Mouse (Mus musculus): ENCODE measurements around the gene Rnf167. TPM values are rescaled to one million over a fixed set of nuclear protein-coding genes. Genes with fewer than 3 reads are reported as not detected.

Gene Rnf167
- polyA plus RNA-seq, 1 experiment from 2014 or later: 114 TPM

DNA sequence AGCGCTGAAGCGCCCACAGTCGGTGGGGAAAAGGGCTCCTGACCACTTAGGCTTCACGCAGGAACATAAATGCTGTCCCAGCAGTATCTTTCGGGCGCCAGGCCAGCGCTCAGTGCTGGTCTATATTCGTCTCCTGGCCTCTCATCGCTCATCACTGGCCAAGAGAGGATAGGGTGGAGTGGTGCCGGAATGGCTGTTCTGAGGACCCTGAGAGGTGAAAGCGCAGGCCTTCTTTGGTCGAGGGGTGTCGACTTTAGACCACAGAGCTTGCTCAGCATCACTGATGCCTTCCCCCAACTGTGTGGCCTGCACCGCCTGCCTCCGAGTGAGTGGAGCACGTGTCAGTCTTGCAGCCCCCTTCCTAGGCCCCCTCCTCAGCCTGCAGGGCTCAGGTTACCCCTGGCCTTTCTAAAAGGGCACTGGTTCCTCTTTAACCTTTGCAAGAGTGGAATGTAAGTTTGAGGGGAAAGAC, 9.5 kb downstream of the Rnf167 start:
- Histone ChIP-seq H3K9ac (ENCODE audit: low read depth, low read length) (peak overlapping the region; percentile 100), H3K36me3 (ENCODE audit: control insufficient read depth, insufficient read depth, low read length) (peaks cover 13% of the 10 kb centered on the region), H3K4me2 (peak overlapping the region; percentile 92), H3K4me3 (ENCODE audit: low read depth, low read length) (peak overlapping the region; percentile 100), H3K27me3 (replicated peaks; ENCODE audit: control insufficient read depth, insufficient read depth, low read length) (no peaks in the 10 kb centered on the region), H3K9me3 (ENCODE audit: control insufficient read depth, low read length) (no peaks in the 10 kb centered on the region), H3K27ac (ENCODE audit: low read depth, low read length) (peak overlapping the region; percentile 100), H3K4me1 (replicated peaks; ENCODE audit: control insufficient read depth, insufficient read depth, low read length) (peaks cover 44% of the 10 kb centered on the region)
- ATAC-seq (replicated peaks; ENCODE audit: low FRiP score) (no peak), DNase-seq (ENCODE audit: low spot score) (no peak)
- WGBS: 11% methylated on average over 16 of the region's 16 CpGs

- Histone ChIP-seq H3K9ac (ENCODE audit: low read depth, low read length) (peak within 1 kb of the TSS; percentile 100), H3K4me2 (peak within 1 kb of the TSS; percentile 92), H3K36me3 (ENCODE audit: control insufficient read depth, insufficient read depth, low read length) (peaks cover 11% of the 10 kb centered on the region), H3K4me1 (replicated peaks; ENCODE audit: control insufficient read depth, insufficient read depth, low read length) (peaks cover 40% of the 10 kb centered on the region), H3K9me3 (ENCODE audit: control insufficient read depth, low read length) (no peaks in the 10 kb centered on the region), H3K27ac (ENCODE audit: low read depth, low read length) (peak within 1 kb of the TSS; percentile 100), H3K27me3 (replicated peaks; ENCODE audit: control insufficient read depth, insufficient read depth, low read length) (no peaks in the 10 kb centered on the region), H3K4me3 (ENCODE audit: low read depth, low read length) (peak within 1 kb of the TSS; percentile 100)
- WGBS: 8% methylated on average over 3 of the region's 3 CpGs
- DNase-seq (ENCODE audit: low spot score) (no peak), ATAC-seq (replicated peaks; ENCODE audit: low FRiP score) (no peak)
Observed at GRCm38 (mm10) chr11:70656964-70657363, 9.9 kb downstream of the Rnf167 start, which contains the start of gene Eno3. Gene Eno3, plus strand, starts transcription at chr11:70657202.

DNA sequence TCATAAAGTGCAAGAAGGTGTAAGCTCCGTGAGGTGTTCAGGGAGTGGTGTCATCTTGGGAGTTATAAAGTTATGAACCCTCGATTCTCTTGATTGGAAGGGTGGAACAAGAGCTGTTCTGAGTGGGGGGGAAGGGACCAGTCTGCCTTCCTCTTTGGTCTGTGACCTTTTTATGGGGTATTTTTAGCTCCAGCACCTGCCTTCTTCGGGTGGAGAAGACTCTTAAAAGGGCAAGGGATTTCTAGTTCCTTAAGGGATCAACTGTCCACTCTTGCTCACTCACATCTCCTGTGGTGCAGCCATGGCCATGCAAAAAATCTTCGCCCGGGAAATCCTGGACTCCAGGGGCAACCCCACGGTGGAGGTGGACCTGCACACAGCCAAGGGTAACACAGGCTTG, 10.5 kb downstream of the Rnf167 start:
- H3K4me1 ChIP-seq (replicated peaks; ENCODE audit: control insufficient read depth, insufficient read depth, low read length): peaks cover 34% of the 10 kb centered on the region
- no peaks in the 10 kb centered on the region for H3K9me3 ChIP-seq (ENCODE audit: control insufficient read depth, low read length)
- no peak for DNase-seq (ENCODE audit: low spot score)
- no peak for ATAC-seq (replicated peaks; ENCODE audit: low FRiP score)
- WGBS: 42% methylated on average over 6 of the region's 6 CpGs
- H3K27me3 ChIP-seq (replicated peaks; ENCODE audit: control insufficient read depth, insufficient read depth, low read length): no peaks in the 10 kb centered on the region
- peak overlapping the region; percentile 92 for H3K4me2 ChIP-seq
- no peak overlapping the region for H3K4me3 ChIP-seq (ENCODE audit: low read depth, low read length)
- peaks cover 6% of the 10 kb centered on the region for H3K36me3 ChIP-seq (ENCODE audit: control insufficient read depth, insufficient read depth, low read length)
- peak overlapping the region; percentile 100 for H3K27ac ChIP-seq (ENCODE audit: low read depth, low read length)
- H3K9ac ChIP-seq (ENCODE audit: low read depth, low read length): 0 out of 2 replicates have a peak overlapping the region, but pooled peaks have one; percentile 25

GRCm38 (mm10) chr11:70657991-70658390, 11.0 kb downstream of the Rnf167 start:
- Histone ChIP-seq H3K4me3 (ENCODE audit: low read depth, low read length) (no peak overlapping the region), H3K27ac (ENCODE audit: low read depth, low read length) (no peak overlapping the region), H3K4me1 (replicated peaks; ENCODE audit: control insufficient read depth, insufficient read depth, low read length) (peaks cover 30% of the 10 kb centered on the region), H3K4me2 (peak overlapping the region; percentile 92), H3K9ac (ENCODE audit: low read depth, low read length) (0 out of 2 replicates have a peak overlapping the region, but pooled peaks have one; percentile 25), H3K36me3 (ENCODE audit: control insufficient read depth, insufficient read depth, low read length) (peaks cover 5% of the 10 kb centered on the region), H3K9me3 (ENCODE audit: control insufficient read depth, low read length) (no peaks in the 10 kb centered on the region), H3K27me3 (replicated peaks; ENCODE audit: control insufficient read depth, insufficient read depth, low read length) (no peaks in the 10 kb centered on the region)
- no peak for DNase-seq (ENCODE audit: low spot score)
- WGBS: 59% methylated on average over 9 of the region's 9 CpGs
- ATAC-seq (replicated peaks; ENCODE audit: low FRiP score): no peak

- Histone ChIP-seq H3K36me3 (ENCODE audit: control insufficient read depth, insufficient read depth, low read length) (peaks cover 8% of the 10 kb centered on the region), H3K9ac (ENCODE audit: low read depth, low read length) (0 out of 2 replicates have a peak overlapping the region, but pooled peaks have one; percentile 26), H3K27ac (ENCODE audit: low read depth, low read length) (no peak overlapping the region; the same call in 1 of the 2 replicates), H3K4me2 (no peak overlapping the region; the same call in 1 of the 2 replicates), H3K4me3 (ENCODE audit: low read depth, low read length) (no peak overlapping the region), H3K9me3 (ENCODE audit: control insufficient read depth, low read length) (no peaks in the 10 kb centered on the region), H3K27me3 (replicated peaks; ENCODE audit: control insufficient read depth, insufficient read depth, low read length) (no peaks in the 10 kb centered on the region), H3K4me1 (replicated peaks; ENCODE audit: control insufficient read depth, insufficient read depth, low read length) (peaks cover 30% of the 10 kb centered on the region)
- WGBS: 75% methylated on average over 5 of the region's 5 CpGs
- no peak for ATAC-seq (replicated peaks; ENCODE audit: low FRiP score)
- no peak for DNase-seq (ENCODE audit: low spot score)
Observed at GRCm38 (mm10) chr11:70658521-70658920, 11.5 kb downstream of the Rnf167 start.

DNA sequence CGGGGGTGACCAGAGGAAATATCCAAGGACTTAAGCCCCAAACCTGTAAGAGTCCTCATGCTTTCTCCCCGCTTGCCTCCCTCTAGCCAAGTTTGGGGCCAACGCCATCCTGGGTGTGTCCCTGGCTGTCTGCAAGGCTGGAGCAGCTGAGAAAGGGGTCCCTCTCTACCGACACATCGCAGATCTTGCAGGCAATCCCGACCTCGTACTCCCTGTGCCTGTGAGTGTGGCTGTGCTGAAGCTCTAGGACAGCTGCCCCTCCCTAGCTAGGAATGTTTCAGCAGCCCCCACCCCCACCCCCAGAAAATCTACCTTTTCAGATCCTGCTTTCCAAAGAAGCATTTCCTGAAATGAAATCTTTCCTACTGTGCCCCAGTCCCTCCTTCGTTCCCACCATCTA, 11.9 kb downstream of the Rnf167 start:
- Histone ChIP-seq H3K27me3 (replicated peaks; ENCODE audit: control insufficient read depth, insufficient read depth, low read length) (no peaks in the 10 kb centered on the region), H3K4me1 (replicated peaks; ENCODE audit: control insufficient read depth, insufficient read depth, low read length) (peaks cover 30% of the 10 kb centered on the region), H3K36me3 (ENCODE audit: control insufficient read depth, insufficient read depth, low read length) (peaks cover 12% of the 10 kb centered on the region), H3K4me2 (no peak overlapping the region), H3K9ac (ENCODE audit: low read depth, low read length) (no peak overlapping the region), H3K9me3 (ENCODE audit: control insufficient read depth, low read length) (no peaks in the 10 kb centered on the region), H3K27ac (ENCODE audit: low read depth, low read length) (no peak overlapping the region; the same call in 1 of the 2 replicates), H3K4me3 (ENCODE audit: low read depth, low read length) (no peak overlapping the region)
- no peak for DNase-seq (ENCODE audit: low spot score)
- WGBS: 60% methylated on average over 8 of the region's 8 CpGs
- no peak for ATAC-seq (replicated peaks; ENCODE audit: low FRiP score)

DNA sequence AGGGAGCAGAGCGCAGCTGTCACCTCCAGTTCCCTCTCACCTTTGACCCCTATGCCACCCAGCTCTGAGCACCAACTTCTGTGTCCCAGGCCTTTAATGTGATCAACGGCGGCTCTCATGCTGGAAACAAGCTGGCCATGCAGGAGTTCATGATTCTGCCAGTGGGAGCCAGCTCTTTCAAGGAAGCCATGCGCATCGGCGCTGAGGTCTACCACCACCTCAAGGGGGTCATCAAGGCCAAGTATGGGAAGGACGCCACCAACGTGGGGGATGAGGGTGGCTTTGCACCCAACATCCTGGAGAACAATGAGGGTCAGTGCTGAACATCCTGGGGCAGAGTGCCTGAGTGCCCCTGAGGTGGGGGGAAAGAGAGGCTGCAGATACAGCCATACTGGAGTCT, 13.5 kb downstream of the Rnf167 start:
- peaks cover 26% of the 10 kb centered on the region for H3K36me3 ChIP-seq (ENCODE audit: control insufficient read depth, insufficient read depth, low read length)
- WGBS: 88% methylated on average over 8 of the region's 8 CpGs

GRCm38 (mm10) chr11:70663101-70663500, 16.1 kb downstream of the Rnf167 start:
- peaks cover 14% of the 10 kb centered on the region for H3K4me1 ChIP-seq (replicated peaks; ENCODE audit: control insufficient read depth, insufficient read depth, low read length)
- H3K9ac ChIP-seq (ENCODE audit: low read depth, low read length): no peak overlapping the region
- no peak overlapping the region for H3K4me2 ChIP-seq
- no peak overlapping the region for H3K4me3 ChIP-seq (ENCODE audit: low read depth, low read length)
- H3K27ac ChIP-seq (ENCODE audit: low read depth, low read length): no peak overlapping the region
- ATAC-seq (replicated peaks; ENCODE audit: low FRiP score): no peak
- no peaks in the 10 kb centered on the region for H3K9me3 ChIP-seq (ENCODE audit: control insufficient read depth, low read length)
- no peak for DNase-seq (ENCODE audit: low spot score)
- no peaks in the 10 kb centered on the region for H3K27me3 ChIP-seq (replicated peaks; ENCODE audit: control insufficient read depth, insufficient read depth, low read length)
- 89% methylated on average over 8 of the region's 8 CpGs for WGBS
- peaks cover 28% of the 10 kb centered on the region for H3K36me3 ChIP-seq (ENCODE audit: control insufficient read depth, insufficient read depth, low read length)

More for the DNA sequence above, 13.5 kb downstream of the Rnf167 start:
- ATAC-seq (replicated peaks; ENCODE audit: low FRiP score) (no peak), DNase-seq (ENCODE audit: low spot score) (no peak)
- Histone ChIP-seq H3K9ac (ENCODE audit: low read depth, low read length) (no peak overlapping the region), H3K27me3 (replicated peaks; ENCODE audit: control insufficient read depth, insufficient read depth, low read length) (no peaks in the 10 kb centered on the region), H3K27ac (ENCODE audit: low read depth, low read length) (no peak overlapping the region), H3K9me3 (ENCODE audit: control insufficient read depth, low read length) (no peaks in the 10 kb centered on the region), H3K4me1 (replicated peaks; ENCODE audit: control insufficient read depth, insufficient read depth, low read length) (peaks cover 29% of the 10 kb centered on the region), H3K4me2 (no peak overlapping the region), H3K4me3 (ENCODE audit: low read depth, low read length) (no peak overlapping the region)

DNA sequence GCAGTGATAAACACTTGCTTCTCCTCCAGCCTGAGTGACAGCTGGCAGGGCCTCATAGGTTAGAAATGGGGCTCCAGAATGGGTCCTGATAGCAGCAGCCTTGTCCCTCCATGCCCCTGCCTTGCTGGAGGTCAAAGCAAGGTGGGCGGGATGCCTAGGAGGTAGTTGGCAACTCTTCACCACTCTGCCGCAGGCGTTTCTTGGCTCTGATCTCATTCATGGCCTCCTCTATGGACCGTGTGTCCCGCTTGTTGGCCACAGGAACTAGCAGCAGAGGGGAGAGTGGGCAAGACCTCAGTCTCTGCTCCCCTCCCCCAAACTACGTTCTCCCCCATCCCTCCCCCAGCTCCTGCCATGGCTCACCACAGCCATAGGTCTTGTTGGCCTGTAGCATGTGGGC, 16.9 kb downstream of the Rnf167 start:
- Histone ChIP-seq H3K36me3 (ENCODE audit: control insufficient read depth, insufficient read depth, low read length) (peaks cover 28% of the 10 kb centered on the region), H3K9me3 (ENCODE audit: control insufficient read depth, low read length) (no peaks in the 10 kb centered on the region), H3K27ac (ENCODE audit: low read depth, low read length) (no peak overlapping the region), H3K27me3 (replicated peaks; ENCODE audit: control insufficient read depth, insufficient read depth, low read length) (no peaks in the 10 kb centered on the region), H3K9ac (ENCODE audit: low read depth, low read length) (no peak overlapping the region), H3K4me3 (ENCODE audit: low read depth, low read length) (no peak overlapping the region), H3K4me1 (replicated peaks; ENCODE audit: control insufficient read depth, insufficient read depth, low read length) (peaks cover 10% of the 10 kb centered on the region), H3K4me2 (no peak overlapping the region)
- ATAC-seq (replicated peaks; ENCODE audit: low FRiP score): no peak
- DNase-seq (ENCODE audit: low spot score): no peak
- 93% methylated on average over 6 of the region's 6 CpGs for WGBS

Measured in liver, embryonic 11.5 days (tissue).